Mouse (Mus musculus) cerebellum, postnatal 36 days (tissue): ENCODE results near the gene Socs4.
A peak's percentile ranks its signal among the peaks of the same experiment; 100 is the strongest.
"Not testable (repeated sequence)": the region's sequence is repeated elsewhere in the genome, so short reads cannot be mapped to it uniquely, and the experiment has no call there.

Experiments used
- DNase-seq, 2 experiments: peaks; one replicate each; pipeline ENCODE4 v3.0.0; 2021 to 2022; ENCODE audit warnings: mixed read lengths in 2 of 2

Socs4 gene

DNA sequence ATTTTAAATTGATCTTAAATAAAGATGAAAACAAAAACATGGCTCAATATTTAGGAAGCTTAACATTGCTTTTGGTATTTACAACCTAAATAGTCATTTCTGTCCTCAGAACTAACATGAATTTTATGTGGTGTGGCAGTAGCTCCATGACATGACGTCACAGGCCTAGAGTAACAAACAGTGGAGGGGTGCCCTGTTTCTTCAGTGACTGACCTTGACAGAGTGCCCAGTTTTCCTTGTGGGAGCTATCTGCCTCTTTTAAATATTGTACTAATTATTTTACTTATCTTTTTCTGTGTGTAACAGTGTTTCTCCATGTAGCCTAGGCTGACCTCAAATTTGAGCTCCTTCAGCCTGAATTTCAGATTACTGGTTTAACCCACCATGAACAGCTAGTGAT is 15.0 kb downstream of the Socs4 start:
- DNase-seq = no peak

DNA sequence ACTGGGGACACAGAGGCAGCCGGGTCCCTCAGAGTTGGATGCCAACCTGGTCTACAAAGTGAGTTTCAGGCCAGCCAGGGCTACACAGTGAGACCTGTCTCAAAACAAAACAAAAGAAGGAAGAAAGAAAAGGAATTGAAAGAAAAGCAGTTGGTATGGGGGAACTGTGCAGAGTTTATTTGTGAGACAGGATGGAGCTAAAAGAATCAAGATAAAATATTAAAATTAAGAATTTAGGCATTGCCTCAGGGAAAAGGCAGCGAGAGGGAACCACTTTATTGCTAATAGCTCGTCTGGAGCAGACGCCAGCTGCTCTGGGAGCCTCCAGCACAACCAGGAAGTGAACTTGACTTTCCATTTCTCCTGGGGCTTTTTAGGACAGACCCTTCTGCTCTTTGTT is 17.4 kb downstream of the Socs4 start:
- no peak for DNase-seq

DNA sequence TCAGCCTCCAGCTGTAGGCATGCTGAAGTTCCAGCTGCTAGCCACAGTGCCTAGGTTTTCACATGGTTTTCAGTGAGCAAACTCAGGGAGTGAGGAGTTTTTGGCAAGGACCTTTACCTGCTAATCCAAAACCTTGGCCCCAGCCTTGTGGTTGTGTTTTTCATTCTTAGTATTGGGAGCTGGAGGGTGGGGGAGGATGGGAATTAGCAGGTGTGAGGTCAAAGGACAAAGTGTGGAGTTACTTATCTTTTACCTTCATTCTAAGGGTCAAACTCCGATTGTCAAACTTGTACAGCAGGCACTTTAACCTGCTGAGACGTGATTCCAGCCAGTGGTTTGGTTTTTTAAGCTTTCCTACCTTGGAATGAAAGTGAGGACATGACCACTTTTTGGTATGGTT is 19.5 kb downstream of the Socs4 start:
- no peak for DNase-seq

DNA sequence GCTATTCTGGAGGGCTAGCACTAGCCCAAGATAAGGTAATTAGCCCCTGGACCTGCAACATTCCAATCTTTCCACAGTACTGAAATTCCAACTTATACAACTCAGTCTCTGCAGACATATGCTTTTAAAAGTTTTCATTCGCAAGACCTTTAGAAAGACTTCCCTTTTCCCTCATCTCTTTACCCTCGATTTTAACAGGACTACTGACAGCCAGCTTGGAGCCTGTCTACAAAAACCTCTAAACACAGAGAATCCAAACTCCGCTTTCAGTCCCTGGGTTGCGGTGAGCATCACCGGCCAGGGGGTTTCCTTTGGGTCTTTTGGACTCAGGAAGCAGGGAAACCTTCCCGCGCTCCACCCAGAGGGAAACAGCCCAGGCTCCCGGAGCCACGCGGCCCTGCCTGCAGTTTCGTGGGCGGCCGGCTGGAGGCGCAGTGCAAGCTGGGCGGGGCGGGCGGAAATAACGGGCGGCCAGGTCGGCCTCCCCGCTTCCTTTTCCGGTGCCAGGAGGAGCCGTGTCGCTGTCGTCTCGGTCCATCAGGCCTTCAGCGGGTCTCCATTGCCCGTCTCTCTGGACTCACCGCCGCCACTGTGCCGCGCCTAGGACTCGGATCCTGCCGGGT is 21.2 kb downstream of the Socs4 start, which contains the start of gene Mapk1ip1l:
Gene Mapk1ip1l (plus strand): TSS at position 482 of the 623 bp plus-strand sequence.
- DNase-seq = peak; percentile 89 to 91

DNA sequence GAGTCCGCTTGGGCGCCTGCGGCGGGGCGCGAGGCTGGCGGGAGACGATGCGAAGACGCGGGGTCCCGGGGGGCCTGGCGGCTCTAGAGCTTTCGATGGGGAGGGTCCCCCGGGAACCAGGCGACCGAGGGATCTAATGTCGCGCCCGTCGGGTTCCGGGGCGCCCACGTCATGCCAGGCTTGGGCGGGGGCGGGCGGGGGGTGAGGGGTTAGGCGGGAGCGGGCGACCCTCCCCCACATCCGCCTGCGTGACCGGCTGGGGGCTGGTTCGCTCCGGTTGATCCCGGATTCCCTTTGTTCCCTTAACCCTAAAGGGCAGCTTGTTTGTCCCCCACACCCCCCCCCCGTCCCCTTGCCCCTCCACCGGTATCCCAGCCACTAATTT is 21.7 kb downstream of the Socs4 start:
- DNase-seq = no peak

DNA sequence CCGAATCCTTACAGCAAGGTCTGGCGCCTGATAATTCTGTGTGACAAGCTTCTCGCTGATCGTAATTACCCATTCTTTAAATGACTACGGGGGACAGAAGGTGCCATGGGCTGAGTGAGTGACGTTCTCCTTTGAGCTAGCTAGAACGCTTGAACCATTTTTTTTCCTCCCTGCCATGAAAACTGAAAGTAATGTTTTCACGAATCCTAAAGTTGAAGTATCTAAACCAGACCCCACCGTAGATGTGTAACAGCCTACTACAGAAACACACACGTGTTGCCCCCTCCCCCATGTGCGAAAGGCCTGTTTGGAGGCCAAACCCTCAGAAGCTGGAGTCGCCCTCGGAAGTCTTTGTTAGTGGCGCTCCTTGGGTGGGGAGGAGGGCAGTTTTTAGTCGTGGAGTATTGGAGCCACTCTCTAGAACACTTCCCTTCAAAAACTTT is 22.1 kb downstream of the Socs4 start:
- DNase-seq = no peak

DNA sequence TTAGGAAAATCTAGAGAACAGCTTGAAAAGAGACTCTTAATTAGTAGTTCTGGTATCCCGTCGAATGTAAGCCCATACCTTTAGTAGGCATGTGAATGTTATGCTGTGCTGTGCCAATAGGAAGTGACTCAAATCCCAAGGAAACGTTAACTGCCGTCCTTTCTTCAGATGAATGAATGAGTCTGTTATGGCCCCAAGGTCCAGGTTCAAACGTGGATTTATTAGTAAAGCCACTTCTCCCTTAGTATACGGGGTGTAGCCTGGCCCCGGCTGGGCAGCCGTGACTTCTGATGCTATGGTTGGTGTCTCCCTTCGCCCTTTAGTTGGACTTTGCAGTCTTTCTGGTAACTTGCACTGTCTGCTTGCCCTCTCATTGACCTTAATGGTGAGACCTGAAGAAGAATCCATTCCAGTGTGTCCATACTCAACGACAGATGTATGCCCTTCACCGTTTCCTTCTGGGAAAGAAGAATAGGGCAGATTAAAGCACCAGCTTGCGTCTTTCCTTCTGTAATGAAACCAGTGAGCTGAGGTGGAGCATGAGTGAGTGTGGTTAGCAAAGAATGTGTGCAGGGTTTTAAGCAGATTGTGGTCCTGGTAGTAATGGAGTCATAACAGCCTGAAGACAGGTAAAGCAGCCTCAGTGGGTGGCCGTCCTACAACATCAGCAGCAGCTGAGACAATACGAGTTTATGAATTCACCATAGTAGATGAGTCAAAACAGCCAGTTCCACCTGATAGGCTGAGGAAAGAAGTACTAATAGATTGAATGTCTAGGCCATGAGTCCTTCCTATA is 26.4 kb downstream of the Socs4 start:
- no peak for DNase-seq

DNA sequence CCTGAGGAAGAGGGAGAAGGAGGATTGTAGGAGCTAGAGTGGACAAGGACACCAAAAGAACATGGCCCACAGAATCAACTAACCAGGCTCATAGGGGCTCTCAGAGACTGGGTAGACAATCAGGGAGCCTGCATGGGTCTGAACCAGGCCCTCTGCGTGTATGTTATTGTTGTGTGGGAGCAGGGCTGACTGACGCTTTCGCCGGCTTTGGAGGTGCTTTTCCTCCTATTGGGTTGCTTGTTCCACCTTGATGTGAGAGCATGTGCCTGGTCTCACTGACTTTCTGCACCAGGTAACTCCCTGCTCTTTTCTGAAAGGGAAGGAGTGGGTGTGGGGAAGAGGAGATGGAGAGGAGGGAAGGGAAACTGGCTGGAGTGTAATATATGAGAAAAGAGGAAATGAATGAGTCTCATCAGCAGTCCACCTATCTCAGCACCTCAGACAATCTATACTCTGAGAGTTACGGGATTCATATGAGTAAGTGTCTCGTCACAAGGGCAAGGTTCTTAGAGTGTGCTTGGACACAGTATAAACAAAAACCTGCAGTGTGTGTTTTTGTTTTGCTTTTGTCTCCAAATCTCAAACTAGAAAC is 28.2 kb downstream of the Socs4 start:
- DNase-seq = no peak

DNA sequence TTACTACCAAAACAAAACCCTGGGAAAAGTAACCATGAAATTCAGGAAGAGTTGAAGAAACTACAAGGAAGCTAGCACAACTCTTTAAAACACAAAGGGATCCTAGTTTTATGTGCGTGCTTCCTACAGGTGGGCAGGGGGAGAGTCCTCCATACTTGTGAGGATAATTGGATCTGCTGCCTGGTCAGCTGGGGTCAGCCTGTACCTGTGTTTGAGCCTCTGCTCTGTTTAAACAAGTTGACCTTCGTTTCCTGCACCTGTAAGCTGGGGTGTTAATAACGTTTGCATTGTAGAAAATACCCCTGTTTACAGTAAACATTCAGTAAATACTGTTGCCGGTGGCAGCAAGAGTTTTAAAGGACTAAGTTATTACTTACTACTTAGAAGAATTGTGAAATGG is 29.2 kb downstream of the Socs4 start:
- DNase-seq = no peak

DNA sequence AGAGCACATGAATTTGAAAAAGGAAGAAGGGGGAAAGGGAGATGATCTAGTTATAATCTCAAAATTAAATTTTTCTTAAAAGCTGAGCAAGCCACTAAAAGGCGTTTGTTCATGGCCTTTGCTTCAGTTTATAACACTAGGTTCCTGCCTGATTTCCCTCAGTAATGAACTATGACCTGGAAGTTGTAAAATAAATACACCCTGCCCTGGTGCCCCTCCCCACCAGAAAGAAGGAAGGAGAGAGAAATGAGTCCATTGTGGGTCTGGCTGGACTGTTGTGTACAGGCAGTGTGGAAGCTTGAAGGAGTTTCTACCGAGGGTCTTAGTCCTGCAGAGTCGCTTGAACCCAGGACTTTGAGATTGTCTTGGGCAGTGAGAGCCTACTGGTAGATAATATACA is 30.9 kb downstream of the Socs4 start:
- no peak for DNase-seq

DNA sequence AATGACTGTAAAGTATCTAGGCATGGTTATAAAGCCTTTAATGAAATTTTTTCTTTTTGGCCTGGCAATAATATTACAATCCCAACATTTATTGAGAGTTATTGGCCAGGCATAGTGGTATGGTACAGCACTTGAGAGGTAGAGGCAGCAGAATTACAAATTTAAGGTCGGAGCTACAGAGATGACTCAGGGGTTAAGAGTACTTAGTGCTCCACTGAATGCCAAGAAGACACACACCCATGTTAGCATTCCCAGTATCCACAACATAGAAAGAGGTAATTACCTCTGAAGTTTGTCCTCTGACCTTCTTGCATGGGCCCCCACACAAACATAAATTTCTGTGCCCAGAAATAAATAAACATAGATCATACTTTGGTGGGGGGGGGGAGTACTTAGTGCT is 32.3 kb downstream of the Socs4 start:
- DNase-seq = no peak

DNA sequence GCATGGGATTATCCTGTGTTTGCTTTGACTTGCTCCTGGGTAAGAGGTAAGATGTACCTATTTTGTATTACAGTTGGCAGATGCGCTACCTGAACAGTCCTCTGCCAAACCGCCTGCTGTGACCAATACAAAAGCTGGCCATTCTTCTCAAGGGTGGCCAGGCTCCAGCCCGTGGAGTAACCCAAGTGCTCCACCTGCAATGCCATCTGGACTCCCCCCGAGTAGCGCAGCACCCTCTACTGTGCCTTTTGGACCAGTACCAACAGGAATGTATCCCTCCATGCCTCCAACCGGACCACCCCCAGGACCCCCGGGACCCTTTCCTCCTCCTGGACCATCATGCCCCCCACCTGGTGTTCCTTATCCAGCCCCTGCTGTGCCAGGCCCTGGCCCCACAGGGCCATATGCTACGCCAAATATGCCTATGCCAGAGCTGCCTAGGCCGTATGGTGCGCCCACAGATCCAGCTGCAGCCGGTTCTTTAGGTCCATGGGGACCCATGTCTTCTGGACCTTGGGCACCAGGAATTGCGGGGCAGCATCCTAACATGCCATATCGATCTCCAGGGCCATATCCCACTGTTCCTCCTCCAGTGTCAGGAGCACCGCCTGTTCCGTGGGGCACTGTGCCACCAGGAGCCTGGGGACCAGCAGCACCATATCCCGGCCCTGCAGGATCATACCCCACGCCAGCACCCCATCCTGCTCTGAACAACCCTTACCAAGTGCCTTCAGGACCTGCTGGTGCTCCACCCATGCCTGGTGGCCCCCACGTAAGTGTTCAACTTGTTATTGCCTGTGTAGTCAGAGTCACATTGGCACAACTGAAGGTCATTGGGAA is 33.8 kb downstream of the Socs4 start:
- peak; percentile 82 to 83 for DNase-seq

DNA sequence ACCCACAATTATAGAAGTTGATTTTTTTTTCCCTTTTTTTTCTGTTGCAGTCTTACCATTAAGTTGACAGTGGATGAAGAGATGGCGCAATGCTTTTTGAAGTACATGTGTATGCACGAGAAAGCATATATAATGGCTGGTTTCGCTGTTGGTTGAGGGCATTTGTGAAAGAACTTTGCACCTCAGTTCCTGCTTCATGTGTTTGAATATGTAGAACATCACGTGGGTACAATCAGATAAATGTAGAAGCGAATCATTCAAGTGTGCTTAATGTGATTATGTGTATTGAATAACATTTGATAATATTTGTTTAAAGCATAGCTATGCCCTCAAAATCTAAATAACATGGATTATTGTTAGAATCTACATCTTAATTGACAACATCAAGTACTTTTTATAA is 42.6 kb downstream of the Socs4 start:
- no peak for DNase-seq

DNA sequence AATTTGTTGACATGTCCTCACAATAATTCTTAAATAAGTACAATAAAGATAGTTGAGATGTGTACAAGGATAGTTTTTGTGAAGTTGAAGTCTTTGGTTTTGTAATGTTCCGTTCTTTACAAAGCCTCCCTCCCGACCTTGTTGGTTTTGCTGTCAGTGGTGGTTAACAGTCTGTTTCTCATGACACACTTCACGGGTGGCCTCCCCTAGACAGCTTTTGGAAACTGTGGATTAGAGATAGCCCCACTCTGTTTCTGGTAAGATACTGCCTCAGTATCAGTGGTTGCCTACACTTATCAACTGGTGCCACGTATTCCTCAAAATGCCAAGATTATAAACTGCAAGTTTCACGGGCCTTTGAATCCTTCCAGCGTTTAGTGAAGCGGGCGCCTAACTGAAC is 44.9 kb downstream of the Socs4 start:
- not testable (repeated sequence) for DNase-seq

DNA sequence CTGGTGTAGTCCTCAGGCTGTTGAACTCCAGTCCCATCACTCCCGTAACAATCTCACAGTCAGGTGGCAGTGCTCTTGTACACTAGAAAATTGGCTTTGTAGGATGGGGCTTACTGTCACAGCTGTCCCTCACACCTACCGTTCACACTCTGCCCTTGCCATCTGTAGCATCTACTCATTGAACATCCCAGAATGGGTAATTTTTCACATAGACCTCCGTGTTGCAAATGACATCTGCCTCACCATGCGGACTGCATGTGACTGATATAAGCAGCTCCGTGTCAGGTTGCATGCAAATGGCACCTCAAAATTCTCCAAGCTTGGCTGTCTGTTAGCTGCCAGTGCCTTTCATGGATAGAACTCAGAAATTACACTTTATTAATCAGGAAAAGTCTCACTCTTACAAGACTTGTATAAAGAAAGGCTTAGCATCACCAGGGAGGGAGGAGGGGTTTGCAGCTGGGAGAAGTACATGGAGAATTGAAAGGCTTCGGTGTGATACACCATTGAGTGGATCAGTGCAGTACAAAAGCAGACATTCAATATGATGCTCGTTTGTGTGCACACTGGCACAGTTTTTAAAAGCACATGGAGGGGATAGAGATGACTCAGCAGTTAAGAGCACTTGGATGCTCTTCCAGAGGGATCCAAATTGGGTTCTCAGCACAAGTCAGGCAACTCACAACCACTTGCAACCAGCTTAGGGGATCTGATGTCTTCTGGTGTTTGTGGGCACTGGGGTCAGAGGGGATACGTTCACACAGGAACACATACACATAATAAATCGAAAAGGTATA is 49.4 kb downstream of the Socs4 start:
- DNase-seq = no peak

DNA sequence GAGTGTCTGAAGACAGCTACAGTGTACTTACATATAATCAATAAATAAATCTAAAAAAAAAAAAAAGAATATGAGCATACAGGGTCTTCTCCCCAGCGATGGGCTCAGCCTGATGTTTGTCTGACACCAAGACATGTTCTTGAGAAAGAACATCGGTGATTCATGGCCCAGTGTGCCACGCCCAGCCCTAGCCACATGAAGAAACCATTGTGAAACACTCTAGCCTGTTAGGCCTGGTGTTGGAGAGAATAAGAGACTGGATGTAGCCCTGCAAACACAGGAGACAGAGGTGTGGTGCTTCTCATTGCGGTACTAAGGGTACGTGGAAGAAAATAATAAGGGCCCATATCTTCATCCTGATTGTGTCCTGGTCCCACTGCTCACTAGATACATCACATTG is 50.6 kb downstream of the Socs4 start:
- no peak for DNase-seq

DNA sequence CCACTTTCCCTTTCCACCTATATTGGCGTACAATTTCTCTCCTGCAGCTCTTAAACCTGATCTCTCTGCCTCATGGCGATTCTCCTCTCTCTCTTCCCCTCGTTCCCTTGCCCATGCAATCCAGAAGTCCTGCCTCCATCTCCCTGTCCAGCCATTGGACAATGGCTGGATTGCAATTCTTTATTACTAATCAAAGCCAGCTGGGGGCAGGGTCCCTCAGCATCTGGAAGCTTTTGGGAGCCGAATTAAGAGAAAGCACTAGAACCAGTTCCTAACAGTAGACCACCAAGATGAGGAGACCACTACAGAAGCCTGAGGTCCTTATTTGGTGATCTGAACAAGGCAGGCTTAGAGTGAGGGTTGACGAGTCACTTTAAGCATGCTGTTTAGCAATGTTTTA is 55.2 kb downstream of the Socs4 start:
- DNase-seq = no peak

DNA sequence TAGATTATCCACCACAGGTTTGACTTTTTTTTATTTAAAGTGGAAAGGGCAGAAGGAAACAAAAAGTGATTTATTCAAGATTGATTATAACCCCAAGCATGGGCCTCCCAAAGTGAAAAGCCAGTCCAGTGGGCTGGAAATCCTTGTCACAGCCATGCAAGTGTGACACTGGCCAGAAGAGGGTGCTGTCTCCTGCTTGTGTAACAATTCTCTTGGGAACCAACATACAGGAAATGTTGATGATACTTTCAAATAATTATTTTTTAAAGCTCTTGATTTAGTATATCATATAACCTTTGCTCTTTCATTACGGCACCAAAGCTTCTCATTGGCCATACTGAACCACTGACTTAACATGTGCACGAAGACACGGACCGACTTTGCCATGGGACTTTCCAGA is 58.1 kb downstream of the Socs4 start:
- DNase-seq = peak; percentile 45

DNA sequence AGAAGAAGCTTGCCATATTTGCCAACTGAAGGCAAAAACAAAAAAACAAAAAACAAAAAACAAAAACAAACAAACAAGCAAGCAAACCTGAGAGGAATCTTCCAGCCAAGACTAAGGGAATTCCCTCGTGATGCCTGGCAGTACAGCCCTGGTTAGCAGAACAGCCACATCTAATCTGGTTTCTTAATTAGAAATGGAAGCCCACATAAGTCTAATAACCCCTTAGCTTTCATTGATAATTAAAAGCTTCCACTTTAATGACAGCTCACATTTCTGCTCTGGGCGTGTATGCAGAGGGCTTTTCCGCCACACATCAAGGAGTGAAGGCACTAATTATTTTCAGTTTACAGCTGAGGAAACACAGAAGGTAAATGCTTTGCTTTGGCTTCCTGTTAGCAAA is 58.6 kb downstream of the Socs4 start:
- DNase-seq = no peak

DNA sequence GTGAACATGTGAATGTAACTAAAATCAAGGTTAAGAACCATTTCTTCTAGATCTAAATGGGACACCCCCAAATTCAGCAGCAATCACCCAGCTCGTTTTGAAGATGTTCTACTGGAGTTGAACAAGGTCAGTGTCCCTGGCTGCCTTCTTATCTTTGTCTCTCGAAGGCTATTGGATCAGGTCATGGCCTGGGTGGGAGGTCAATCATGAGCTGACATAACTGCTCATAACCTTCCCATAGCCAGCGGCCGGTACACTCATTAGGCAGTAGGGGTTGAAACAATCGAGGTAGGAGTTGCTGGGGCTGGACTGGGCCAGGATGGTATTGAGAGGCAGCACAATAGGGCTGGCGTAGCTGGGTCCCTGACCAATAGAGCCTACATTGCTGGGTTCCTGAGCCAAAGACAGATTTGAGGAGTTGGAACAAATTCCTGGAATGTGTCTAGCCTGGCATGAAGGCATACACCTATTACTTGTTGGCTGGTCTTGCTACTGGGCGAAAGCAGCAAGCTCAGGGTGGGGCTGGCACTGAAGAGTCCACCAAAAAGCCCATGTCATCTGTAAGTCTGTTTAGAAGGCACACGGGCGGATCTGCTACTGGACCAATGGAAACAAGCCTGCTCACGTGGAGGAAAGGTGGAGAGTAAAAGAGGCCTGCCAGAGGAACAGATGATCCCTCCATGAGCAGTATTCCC is 63.6 kb downstream of the Socs4 start:
- no peak for DNase-seq

DNA sequence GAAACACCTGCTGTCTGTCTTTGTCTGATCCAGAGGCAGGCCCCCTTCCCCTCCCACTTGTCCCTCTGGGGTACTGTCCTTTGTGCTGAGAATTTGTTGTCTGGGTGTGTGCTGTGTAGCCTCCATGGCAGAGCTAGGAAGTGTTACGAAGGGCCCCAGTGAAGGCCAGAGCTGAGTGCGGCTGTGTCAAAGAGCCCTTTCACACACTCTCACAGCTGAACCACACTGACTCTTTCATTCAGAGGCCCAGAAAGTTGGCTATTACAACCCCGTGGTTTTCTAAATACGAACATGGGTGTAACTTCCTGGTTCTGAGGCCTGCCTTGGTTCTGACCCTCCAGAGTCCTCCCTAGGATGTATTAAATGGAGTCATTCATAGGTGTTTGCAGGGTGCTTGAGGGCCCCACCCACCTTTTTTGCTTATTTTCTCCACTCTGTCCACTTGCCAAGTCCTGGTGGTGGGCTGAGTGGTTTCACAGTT is 65.1 kb downstream of the Socs4 start:
- DNase-seq = no peak
